Mouse (Mus musculus): ENCODE measurements around the gene Loxl3. TPM values are rescaled to one million over a fixed set of nuclear protein-coding genes. Genes with fewer than 3 reads are reported as not detected.

The Loxl3 gene
- polyA plus RNA-seq, 1 experiment: 8.5 TPM

DNA sequence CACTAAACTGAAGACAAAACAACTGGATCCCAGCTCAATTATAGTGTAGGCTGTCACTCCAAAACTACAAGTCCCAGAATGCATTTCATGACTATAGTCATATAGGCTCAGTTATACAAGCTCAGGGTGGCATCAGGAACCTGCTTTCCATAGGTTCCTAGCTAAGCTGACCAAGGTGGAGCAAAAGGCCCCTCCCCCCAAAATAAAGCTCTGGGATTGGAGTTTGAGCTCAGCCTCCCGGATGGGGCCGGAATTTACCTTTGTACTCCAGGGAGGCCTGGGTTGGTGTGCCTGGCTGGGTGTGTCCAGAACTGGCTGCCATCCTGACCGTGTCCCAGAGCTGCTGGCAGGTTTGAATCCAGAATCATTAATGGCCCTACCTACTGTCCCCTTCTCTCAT lies 23.8 kb downstream of the Loxl3 start, which contains the start of gene Dqx1:
TSS of gene Dqx1 (plus strand) at position 55 of the 400 bp plus-strand sequence.
- Histone ChIP-seq H3K4me1 (ENCODE audit: control insufficient read depth, insufficient read depth, low read length) (peaks cover 10% of the 10 kb centered on the region), H3K4me3 (replicated peaks; ENCODE audit: extremely low read depth, low read depth, low read length) (no peak within 1 kb of the TSS)
- TF ChIP-seq CTCF (IDR thresholded peaks at IDR 0.05; ENCODE audit: insufficient read depth, low read length) (no peak), POLR2A (IDR thresholded peaks at IDR 0.05; ENCODE audit: borderline replicate concordance, extremely low read depth, low read depth, low read length) (peak; percentile 14; the same call in 1 of the 2 replicates)
- no peak for DNase-seq
- 45% methylated on average over 3 of the region's 3 CpGs for WGBS

DNA sequence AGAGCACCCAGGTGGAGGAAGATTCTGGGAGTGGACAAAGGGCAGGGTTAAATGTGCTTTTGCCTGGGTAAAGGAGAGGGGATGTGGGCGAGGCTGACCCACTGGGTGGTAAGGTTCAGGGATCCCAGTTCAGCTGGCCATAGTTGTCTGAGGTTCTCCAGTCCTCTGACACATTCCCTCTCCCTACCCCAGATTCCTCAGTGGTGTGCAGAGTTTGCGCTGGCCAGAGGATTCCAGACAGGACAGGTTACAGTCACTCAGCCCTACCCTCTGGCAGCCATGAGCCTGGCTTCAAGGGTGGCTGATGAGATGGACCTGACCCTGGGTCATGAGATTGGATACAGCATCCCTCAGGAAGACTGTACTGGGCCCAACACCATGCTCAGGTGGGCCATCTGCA lies 24.8 kb downstream of the Loxl3 start:
- WGBS: 78% methylated on average over 2 of the region's 2 CpGs
- Histone ChIP-seq H3K4me1 (ENCODE audit: control insufficient read depth, insufficient read depth, low read length) (peaks cover 5% of the 10 kb centered on the region), H3K4me3 (replicated peaks; ENCODE audit: extremely low read depth, low read depth, low read length) (no peak overlapping the region)
- DNase-seq: no peak
- TF ChIP-seq POLR2A (IDR thresholded peaks at IDR 0.05; ENCODE audit: borderline replicate concordance, extremely low read depth, low read depth, low read length): no peak
- no peak for TF ChIP-seq CTCF (IDR thresholded peaks at IDR 0.05; ENCODE audit: insufficient read depth, low read length)

DNA sequence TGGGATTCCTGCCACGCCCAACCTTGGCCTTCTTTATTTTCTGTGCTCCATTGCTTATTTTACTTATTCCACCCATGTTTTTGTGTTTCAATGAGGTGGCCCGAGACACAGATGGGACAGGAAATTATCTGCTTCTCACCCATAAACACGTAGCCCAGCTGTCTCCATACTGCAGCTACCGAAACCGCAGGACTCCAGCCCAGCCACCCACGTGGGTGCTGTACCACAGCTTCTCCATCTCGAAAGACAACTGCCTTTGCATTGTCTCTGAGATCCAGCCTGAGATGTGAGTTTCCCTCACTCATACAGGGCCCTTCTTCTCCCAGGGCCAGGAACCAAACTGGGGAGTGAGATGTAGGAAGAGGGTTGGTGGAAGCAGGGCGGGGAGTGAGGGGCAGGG lies 32.0 kb downstream of the Loxl3 start:
- no peak for TF ChIP-seq POLR2A (IDR thresholded peaks at IDR 0.05; ENCODE audit: borderline replicate concordance, extremely low read depth, low read depth, low read length)
- H3K4me3 ChIP-seq (replicated peaks; ENCODE audit: extremely low read depth, low read depth, low read length): no peak overlapping the region
- 45% methylated on average over 8 of the region's 8 CpGs for WGBS
- no peak for DNase-seq
- H3K4me1 ChIP-seq (ENCODE audit: control insufficient read depth, insufficient read depth, low read length): peaks cover 12% of the 10 kb centered on the region; the same call in 1 of the 2 replicates

DNA sequence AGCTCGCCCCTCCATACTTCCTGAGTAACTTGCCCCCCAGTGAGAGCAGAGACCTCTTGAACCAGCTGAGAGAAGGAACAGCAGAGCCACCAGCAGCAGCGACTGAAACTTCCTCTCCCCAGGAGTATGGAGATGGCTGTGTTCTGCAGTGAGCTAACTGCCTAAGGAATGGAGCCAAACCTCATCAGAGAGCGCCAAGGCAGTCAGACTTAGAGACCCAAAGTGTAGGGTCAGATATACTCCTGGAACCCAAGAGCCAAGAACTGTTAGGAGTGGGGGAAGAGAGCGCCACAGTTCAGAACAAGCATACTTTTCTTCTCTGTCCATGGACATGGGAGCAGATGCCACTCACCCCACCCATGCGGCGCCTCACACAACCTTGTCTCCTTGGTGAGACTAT lies 32.5 kb downstream of the Loxl3 start:
- peaks cover 12% of the 10 kb centered on the region; the same call in 1 of the 2 replicates for H3K4me1 ChIP-seq (ENCODE audit: control insufficient read depth, insufficient read depth, low read length)
- DNase-seq: no peak
- H3K4me3 ChIP-seq (replicated peaks; ENCODE audit: extremely low read depth, low read depth, low read length): no peak overlapping the region
- no peak for TF ChIP-seq CTCF (IDR thresholded peaks at IDR 0.05; ENCODE audit: insufficient read depth, low read length)
- TF ChIP-seq POLR2A (IDR thresholded peaks at IDR 0.05; ENCODE audit: borderline replicate concordance, extremely low read depth, low read depth, low read length): no peak
- 44% methylated on average over 6 of the region's 6 CpGs for WGBS

DNA sequence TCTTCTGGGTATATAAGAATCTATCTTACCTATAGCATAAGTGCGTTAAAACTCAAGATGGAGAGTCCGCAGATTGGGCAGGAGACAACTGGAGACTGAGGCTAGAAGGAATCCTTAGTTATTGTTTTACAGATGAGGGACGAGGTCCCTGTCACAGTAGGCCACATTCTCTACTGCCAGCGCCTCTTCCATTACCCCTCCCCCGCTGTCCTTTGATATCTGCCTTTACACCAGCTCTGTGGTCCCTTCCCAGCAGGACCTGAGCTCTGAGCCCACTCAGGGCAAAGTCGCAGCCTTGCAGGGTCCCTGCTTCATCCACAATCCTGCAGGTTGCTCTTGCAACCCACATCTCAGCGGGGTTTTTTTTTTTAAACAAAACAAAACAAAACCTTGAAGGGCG lies 34.2 kb downstream of the Loxl3 start:
- no peak for DNase-seq
- no peak overlapping the region for H3K4me3 ChIP-seq (replicated peaks; ENCODE audit: extremely low read depth, low read depth, low read length)

DNA sequence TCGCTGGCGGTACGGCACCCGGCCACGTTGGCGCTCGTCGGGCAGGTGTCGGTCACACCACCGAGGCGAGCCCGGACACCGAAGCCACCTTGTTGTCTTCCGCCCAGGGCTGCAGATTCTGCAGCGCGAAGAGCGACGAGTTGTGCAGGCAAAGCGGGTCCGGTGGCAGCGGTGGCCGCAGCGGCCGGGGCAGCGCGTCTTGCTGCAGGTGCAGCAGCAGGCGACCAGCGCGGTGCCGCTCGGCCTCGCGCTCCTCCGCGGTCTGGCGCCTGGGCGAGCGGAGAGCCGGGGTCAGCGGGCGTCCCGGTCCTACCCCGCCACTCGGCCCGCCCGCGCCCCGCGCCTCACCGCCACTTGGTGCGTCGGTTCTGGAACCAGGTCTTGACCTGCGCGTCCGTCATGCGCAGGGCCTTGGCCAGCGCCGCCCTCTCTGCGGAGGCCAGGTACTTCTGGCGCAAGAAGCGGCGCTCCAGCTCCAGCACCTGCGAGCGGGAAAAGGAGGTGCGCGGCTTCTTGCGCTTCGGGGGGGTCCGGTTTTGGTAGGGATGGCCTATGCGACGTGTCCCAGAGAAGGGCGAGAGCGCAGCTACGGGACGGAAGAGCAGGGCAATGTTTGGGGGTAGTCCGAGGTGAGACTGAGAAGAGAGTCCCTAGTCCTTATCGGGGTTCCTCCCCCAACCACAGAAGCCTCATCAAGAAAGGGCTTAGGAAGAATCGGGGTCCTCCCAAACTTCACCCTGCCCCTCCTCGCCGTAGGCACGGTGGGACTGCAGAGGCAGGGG lies 34.9 kb downstream of the Loxl3 start:
- no peak for TF ChIP-seq POLR2A (IDR thresholded peaks at IDR 0.05; ENCODE audit: borderline replicate concordance, extremely low read depth, low read depth, low read length)
- TF ChIP-seq CTCF (IDR thresholded peaks at IDR 0.05; ENCODE audit: insufficient read depth, low read length): no peak
- Histone ChIP-seq H3K4me3 (replicated peaks; ENCODE audit: extremely low read depth, low read depth, low read length) (no peak overlapping the region), H3K4me1 (ENCODE audit: control insufficient read depth, insufficient read depth, low read length) (peaks cover 12% of the 10 kb centered on the region; the same call in 1 of the 2 replicates)
- WGBS: 2% methylated on average over 81 of the region's 81 CpGs
- peak; percentile 45 for DNase-seq

More for the DNA sequence above, 34.2 kb downstream of the Loxl3 start:
- peaks cover 12% of the 10 kb centered on the region; the same call in 1 of the 2 replicates for H3K4me1 ChIP-seq (ENCODE audit: control insufficient read depth, insufficient read depth, low read length)
- no peak for TF ChIP-seq CTCF (IDR thresholded peaks at IDR 0.05; ENCODE audit: insufficient read depth, low read length)
- no peak for TF ChIP-seq POLR2A (IDR thresholded peaks at IDR 0.05; ENCODE audit: borderline replicate concordance, extremely low read depth, low read depth, low read length)
- WGBS: 32% methylated on average over 8 of the region's 8 CpGs

DNA sequence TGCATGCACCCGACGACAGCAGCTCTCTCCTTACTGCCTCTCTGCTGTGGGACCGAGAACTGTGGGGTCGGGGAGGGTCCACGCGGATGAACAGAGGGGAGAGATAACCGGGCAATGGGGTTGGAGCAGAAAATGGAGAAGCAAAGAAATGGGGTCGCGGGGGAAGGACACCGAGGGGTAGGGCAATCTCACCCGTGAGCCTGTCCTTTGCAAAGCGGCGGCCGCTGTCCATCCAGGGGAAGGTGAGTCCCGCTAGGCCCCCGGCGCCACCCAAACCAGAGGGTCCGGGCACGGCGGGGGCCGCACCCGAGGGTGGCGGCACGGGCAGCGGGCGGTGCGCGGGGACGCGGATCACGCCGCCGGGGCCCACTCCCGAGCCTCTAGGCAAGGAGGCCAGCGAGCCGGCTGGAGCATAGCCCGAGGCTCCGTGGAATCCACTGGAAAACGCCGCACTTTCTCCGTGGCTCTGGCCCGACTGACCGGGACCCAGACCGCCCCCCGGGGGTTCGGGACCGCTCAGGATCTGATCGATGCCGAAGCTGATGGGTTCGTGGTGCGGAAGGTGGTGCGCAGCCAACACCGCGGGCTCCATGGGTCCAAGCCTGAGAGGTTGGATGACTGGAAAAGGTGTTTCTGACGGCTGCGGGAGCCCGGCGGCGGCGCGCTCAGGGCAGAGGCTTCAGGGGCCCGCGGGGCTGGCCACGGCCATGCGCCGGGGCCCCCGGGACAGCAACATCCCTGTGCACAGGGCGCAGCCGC lies 35.7 kb downstream of the Loxl3 start:
- peak; percentile 30 for DNase-seq
- TF ChIP-seq POLR2A (IDR thresholded peaks at IDR 0.05; ENCODE audit: borderline replicate concordance, extremely low read depth, low read depth, low read length): no peak
- no peak for TF ChIP-seq CTCF (IDR thresholded peaks at IDR 0.05; ENCODE audit: insufficient read depth, low read length)
- 3% methylated on average over 68 of the region's 69 CpGs for WGBS
- no peak overlapping the region for H3K4me3 ChIP-seq (replicated peaks; ENCODE audit: extremely low read depth, low read depth, low read length)
- H3K4me1 ChIP-seq (ENCODE audit: control insufficient read depth, insufficient read depth, low read length): peaks cover 12% of the 10 kb centered on the region; the same call in 1 of the 2 replicates

DNA sequence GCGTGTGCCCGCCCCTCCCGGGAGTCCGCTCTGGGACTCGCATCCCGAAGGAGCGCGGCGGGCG lies 36.1 kb downstream of the Loxl3 start, which contains the start of gene Tlx2:
TSS of gene Tlx2 (minus strand) at position 47 of the 64 bp plus-strand sequence.
- 0% methylated on average over 10 of the region's 10 CpGs for WGBS
- Histone ChIP-seq H3K4me1 (ENCODE audit: control insufficient read depth, insufficient read depth, low read length) (peaks cover 12% of the 10 kb centered on the region; the same call in 1 of the 2 replicates), H3K4me3 (replicated peaks; ENCODE audit: extremely low read depth, low read depth, low read length) (no peak within 1 kb of the TSS)
- no peak for TF ChIP-seq POLR2A (IDR thresholded peaks at IDR 0.05; ENCODE audit: borderline replicate concordance, extremely low read depth, low read depth, low read length)
- no peak for TF ChIP-seq CTCF (IDR thresholded peaks at IDR 0.05; ENCODE audit: insufficient read depth, low read length)
- DNase-seq: no peak

DNA sequence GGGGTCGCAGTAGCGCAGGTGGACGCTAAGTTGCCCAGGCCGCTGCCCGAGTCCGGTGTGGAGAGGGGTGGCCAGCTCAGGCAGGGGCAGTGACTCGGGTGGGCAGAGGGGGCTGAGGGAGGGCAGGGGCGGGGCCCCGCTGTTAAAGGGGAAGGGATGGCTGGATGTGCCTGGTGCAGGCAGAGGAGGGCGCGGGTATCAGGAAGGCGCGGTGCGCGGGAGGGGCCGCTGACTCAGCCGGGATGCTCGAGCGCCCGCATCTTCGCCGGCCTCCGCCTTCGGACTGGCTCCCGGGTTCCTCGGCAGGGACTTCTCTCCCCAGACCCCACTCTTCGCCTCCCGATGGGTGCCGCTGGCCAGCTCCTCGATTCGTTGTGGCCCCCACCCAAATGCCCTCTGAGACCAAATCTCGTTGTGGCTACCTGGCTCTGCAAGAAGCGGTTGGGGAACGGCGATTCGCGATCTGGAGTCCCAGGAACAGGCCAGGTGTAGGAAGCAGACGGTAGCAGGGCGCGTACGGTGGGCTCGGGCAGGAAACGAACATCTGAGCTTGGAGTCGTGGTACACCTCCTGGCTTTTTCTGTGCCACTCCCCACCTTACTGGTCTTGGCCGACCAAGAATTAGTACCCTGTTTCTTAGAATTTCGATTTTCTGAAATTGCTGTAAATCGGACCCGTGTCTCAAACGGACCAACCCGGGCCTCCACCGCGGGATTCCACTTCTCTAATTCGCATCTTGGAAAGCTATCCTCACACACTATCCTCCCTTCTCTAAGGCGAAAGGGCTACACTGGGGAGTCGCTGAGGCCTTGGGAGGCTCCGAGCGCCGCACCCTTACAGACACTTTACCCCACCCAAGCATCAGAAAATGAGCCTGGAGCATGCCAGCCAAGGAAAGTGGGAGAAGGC lies 36.6 kb downstream of the Loxl3 start:
- 3% methylated on average over 58 of the region's 58 CpGs for WGBS
- DNase-seq: peak; percentile 47
- Histone ChIP-seq H3K4me3 (replicated peaks; ENCODE audit: extremely low read depth, low read depth, low read length) (no peak overlapping the region), H3K4me1 (ENCODE audit: control insufficient read depth, insufficient read depth, low read length) (peaks cover 12% of the 10 kb centered on the region; the same call in 1 of the 2 replicates)
- no peak for TF ChIP-seq POLR2A (IDR thresholded peaks at IDR 0.05; ENCODE audit: borderline replicate concordance, extremely low read depth, low read depth, low read length)
- TF ChIP-seq CTCF (IDR thresholded peaks at IDR 0.05; ENCODE audit: insufficient read depth, low read length): no peak
